Mouse (Mus musculus) right cerebral cortex, postnatal 14 days (tissue): ENCODE results near the gene Mesp1.

Experiments used
- DNase-seq: peaks from one replicate; pipeline ENCODE4 v3.0.0; 2022

The Mesp1 gene

DNA sequence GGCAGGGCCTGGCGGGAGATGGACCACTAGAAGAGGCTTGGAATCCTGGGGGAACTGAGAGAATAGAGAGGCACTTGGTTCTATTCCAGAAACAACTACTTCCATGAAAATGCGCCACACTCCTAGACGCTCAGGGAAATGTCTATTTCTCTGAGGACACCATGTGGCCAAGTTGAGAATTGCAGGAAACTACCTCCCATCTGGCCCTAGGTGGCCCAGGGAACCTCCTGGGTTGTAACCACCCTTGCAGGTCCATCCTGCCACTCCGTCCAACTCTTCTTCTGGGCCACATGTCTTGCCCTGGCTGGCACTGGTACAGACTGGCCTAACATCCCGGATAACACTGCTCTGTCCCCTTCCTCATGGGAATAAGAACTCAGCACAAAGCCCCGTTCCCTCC, 7.3 kb downstream of the Mesp1 start:
- DNase-seq, result peak; percentile 66

DNA sequence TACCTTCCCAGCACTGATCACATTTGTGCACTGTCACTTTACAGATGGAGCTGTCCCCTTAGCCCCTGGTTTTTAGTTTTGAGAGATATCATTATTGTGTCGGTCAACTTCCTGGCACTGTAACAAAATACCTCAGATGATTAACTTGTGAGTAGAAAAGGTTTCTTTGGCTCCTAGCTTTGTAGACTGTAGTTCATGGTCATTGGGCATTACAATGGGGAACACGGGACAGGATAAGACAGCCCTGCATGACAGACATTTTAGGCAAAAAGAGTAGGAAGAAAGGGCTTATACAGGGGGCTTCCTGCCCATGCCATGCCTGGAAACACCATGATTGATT, 11.1 kb downstream of the Mesp1 start:
- no peak for DNase-seq

DNA sequence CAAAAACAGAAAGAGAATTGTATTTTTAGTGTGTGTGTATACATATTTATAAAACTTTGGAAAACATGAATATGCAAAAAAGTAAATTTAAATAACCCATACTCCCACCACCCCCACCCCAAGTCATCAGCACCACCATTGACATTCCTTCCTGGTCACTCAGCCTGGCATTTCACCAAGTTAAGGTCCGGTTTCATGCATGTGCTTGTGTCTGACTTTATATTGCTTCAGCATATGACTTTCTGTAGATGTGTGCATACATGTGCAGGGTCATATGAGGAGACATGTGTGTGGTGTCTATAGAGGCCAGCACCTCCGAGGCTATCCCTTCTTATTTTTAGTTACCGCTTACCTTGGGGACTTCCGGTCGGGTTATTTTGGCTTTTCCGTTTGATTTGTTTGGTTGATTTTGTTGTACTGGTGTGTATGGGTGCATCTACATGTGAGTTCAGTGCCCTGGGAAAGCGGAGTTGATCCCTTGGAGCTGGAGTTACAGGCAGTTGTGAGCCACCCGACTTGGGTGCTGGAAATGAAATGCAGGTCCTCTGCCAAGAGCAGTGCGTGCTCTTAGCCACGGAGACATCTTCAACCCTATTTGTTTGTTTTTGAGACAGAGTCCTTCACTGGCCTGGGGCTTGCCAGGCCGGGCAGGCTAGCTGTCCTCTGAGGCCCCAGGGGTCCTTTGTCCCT, 11.6 kb downstream of the Mesp1 start:
- DNase-seq, result no peak

DNA sequence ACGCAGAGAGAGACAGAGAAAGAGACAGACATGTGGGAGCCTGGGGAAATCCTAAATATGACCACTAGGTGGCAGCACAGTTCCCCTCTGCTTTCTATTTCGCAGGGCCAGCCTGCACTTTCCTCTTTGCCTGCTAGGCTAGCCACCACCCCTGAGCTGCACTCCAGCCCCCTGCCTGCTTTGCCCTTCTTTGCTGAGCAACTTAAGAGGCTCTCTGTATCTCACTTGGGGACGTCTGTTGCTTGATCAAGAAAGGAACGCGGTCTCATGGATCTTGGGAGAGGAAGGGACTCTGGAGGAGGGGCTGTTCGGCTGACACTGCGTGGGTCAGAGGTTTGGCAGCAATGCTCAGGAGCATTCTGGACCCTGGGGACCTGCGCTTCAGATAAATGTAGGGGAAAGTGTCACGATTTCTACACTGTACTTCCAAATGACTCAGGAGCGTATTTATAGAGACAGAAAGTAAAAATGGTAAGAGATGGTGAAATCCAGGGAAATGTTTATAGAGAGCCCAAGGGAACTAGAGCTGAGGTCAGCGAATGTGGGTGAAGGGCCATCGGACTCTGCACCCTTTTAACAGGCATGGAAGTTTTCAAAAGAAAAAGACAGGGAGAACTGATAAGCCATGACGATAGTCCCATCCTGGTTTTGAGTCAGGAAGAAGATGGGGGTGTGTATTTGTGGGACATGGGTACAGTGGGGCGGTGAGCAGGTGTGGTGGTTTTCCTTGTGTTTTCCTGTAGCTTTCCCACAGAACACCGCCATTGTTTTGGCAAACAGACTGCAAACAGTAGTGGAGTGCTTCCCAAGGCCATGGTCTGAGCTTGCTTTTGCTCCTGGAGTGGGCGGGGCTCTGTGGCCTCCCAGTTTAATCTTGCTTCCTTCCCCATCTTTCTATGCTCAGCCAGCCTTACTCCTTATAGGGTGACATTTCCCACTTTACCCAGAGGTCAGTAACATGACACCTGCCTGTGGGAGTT, 12.7 kb downstream of the Mesp1 start:
- peak; percentile 77 for DNase-seq

DNA sequence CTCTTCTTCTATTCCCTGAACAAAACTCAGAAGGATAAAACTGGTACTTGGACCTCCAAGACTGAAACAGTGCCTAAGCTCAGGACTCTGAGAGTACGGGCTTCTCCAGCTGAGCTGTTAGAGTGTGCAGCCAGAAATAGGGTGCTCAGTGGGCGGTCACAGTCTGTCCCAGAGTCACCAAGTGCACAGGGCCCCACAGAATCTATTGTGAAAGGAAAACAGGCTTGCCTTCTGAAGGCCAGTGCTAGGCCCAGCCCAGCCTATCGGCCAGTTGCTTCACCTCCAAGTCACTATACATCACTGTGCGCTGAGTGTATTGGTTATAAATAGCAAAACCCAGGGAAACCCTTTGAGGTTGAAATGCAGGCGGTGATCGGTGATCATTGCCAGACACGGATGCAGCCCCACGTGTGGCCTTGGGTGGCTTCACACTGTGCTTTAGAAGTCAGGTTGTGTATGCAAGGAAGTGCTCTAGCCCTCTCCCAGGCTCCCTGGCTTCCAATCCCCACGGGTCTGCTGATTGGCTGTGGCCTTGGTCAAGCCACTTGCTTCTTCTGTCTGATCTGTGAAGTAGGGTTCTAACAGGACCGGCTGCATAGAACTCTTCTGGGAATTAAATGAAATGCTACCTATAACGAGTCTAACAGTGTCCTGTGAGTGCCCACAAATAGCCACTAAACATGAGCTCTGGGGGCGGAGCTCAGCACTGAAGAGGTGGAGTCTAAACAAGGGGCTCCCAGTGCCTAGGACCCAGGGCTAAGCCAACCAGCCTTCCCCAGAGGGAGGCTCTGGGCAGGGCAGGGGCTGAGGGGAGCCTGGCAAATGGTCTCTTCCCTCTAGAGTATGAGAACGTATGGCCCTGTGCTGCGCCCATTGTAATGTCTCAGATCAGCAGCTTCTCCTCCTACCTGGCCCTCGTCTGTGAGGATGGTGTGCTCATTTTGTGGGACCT, 21.8 kb downstream of the Mesp1 start:
- DNase-seq, result no peak

DNA sequence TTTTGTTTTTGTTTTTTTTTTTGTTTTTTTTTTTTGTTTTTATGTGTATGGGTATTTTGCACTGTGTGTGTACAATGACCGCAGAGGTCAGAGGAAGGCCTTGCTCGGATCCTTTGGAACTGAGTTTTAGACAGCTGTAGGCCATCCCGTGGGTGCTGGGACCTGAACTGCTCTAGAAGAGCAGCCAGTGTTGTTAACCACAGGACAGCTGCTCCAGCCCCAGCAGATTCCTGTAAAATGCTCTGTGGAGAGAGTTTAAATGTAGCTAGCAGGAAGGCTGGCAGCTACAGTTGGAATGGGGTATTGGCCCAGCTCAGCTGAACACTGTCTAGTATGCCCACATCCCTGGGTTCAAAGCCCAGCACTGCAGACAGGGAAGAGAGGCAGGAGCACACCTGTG, 23.9 kb downstream of the Mesp1 start:
- no peak for DNase-seq

DNA sequence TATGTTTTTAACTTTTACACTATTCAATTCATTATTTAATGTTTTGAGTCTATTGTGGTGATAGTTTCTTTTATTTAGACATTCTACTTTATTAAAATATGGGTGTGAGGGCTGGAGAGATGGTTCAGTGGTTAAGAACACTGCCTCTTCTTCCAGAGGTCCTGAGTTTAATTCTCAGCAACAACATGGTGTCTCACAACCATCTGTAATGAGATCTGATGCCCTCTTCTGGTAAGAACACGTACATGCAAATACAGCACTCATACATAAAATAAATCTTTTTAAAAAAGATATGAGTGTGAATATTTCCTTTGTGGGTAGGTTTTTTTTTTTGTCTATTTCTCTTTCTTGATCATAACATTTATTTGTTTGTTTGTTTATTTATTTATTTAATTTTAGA, 27.6 kb downstream of the Mesp1 start:
- DNase-seq, result no peak

DNA sequence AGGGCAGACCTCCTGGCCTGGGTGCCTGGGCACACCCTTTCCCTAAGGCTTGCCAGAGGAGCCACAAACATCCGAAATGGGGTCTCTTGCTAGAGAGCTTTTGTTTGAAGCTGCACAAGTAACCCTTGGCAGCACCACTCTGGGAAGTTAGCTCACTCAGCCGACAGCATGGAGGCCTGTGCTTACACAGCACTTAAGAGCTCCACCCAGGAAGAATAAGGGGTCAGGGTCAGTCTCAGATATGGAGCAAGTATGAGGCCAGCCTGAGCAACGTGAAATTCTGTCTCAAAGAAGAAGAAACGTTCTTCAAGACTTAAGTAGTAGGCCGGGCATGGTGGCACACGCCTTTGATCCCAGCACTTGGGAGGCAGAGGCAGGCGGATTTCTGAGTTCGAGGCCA, 31.5 kb downstream of the Mesp1 start:
- DNase-seq, result no peak

DNA sequence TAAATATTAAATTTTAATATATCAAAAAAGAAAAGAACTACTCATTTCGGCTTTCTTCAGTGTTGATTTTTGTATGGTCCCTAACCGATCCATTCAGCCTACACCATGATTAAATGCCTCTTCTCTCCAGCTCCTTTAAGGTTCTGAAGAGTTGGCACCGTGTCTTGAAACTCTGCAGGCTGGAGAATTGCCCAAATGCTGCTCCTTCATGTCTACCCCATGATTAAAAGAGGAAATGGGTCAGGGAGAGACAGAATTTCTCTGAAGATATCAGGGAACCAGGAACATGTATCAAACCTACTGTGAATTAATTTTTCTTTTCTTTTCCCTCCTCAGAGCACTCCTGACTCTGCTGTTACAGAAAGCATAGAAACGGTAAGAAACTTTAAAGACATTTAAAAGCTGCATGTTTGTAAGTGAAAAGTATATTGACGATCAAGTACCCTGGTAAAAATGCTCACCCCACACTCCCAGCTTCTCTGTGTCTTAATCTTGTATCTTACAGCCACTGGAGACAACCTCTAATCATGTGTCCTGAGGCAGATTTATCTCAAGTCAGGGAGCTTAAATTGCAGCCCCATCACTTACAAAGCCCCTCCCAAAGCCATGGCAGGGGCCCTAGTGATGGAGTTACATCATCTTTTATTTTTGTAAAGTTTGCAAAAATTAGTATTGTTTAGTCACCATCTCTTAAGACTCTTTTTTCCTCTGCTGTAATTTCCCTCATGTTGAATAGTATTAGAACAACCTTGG, 32.3 kb downstream of the Mesp1 start:
- no peak for DNase-seq

DNA sequence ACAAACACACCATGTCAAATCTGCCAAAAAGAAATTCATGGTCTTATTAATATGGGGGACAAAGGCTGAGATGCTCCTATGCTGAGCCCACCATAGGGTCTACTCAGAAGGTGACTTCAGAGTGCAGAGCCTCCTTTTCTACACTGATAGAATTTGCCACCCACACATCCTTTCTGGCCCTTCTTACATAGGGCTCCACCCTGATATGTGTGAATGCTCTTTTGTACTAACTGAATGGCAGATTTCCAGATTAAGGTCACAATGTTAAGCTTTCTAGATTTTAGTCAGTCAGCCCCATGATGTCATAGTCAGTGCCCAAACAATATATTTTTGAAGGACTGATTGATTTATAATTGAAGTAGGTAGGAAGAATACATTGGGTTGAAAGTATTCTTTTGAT, 33.8 kb downstream of the Mesp1 start:
- no peak for DNase-seq

DNA sequence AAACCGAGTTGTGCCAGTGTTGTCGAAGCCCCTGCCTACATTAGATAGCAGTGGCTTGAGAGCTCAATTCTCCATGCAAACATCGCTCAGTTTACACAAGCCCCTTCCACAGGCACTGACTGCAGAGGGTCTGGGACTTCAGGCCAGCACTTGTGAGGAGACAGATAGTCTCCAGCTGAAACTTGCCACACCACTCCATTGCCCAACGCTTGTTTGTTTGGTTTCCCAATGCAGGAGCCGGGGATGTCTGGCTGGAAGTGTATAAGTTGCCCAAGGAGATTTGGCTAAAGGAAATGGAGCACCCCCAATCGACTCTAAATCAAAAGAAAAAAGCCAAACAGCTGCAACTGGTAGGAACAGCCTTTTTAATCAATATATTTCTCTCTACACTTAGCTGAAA, 35.4 kb downstream of the Mesp1 start:
- DNase-seq, result no peak

DNA sequence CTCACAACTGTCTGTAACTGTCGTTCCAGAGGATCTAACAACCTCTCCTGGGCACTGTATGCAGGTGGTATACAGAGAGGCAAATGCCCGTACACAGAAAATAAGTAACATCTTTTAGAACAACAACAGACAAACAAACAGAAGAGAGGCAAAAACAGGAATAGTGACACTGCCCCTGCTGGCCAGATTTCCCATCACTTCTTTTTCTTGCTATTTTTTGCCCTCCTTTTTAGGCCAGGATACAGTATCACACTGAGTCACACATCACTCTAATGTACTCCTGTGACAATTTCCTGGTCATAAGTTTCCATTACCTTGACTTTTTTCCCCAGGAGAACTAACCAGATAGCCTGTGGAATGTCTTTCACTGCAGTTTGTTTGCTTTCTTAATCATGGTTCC, 37.3 kb downstream of the Mesp1 start:
- no peak for DNase-seq

DNA sequence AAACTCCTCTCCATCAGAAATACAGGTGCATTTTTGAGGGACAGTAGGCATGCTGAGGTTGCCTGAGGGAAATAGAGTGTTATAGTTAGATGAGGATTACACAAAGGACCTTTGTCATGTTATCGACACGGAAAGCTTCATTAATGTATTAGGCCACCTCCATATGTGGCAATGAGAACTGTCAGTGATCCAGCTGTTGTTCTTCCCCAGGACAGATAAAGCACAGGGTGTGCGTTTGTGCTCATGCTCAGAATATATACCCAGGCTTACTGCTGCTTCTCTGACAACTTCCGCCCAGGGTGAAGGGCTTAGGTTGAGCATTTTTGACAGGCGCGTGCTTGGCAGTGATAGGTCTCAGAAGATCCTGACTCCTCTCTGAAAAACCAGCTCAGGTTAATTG, 44.1 kb downstream of the Mesp1 start:
- DNase-seq, result no peak

DNA sequence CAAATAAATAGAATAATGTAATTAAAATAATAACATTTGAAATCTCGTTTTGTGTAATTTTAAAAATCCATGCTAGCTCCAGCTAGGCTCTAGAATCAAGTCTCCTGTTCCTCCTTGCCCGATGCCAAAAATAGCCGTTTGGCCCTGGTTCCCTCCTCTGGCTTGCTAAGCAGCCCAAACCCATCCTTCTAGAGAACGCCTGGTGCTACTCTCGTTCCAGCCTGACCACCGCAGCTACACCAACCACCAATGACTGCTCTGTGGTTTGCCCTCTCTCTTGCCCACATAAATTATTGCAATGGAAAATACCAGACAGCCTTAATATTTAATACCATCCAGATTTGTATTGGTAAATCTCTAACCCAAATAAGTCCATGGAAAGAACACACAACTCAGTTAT, 45.9 kb downstream of the Mesp1 start:
- DNase-seq, result no peak

DNA sequence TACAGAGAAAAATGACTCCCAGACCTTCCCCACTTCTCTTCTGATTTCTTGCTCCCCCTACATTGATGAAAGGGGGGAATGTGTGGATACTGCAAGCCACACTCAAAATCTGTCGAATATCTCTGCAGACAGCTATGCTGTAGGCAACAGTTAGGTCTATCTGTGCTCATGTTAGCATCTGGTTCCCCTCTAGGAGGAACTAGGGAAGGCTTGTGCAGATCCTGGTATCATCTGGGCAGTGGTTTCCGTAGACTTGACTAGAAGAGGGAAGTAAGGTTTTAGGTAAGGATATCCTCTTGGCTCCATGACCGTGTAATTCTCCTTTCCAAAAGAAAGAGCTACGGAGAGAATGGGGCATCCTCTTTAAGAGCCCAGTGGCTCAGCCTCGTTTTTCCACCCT, 49.0 kb downstream of the Mesp1 start:
- no peak for DNase-seq

DNA sequence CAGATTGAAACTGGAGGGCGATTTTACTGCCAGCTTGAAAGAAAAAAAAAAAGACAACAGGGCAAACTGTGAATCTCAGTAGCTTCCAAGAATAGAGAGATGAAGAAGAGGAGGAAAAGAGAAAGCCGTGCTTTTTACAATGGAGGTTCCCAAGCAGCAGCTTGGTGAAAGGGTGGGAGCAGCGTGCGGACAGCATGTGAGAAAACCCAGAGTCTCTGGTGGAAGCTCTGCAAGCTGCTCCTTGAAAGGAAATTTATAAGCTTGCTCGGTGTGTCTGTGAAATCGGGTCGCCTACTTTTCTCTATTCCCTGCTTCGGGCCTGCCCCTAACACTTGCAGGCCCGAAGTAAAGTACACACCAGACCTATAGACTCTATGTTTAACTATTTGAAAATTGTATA, 49.5 kb downstream of the Mesp1 start:
- no peak for DNase-seq

DNA sequence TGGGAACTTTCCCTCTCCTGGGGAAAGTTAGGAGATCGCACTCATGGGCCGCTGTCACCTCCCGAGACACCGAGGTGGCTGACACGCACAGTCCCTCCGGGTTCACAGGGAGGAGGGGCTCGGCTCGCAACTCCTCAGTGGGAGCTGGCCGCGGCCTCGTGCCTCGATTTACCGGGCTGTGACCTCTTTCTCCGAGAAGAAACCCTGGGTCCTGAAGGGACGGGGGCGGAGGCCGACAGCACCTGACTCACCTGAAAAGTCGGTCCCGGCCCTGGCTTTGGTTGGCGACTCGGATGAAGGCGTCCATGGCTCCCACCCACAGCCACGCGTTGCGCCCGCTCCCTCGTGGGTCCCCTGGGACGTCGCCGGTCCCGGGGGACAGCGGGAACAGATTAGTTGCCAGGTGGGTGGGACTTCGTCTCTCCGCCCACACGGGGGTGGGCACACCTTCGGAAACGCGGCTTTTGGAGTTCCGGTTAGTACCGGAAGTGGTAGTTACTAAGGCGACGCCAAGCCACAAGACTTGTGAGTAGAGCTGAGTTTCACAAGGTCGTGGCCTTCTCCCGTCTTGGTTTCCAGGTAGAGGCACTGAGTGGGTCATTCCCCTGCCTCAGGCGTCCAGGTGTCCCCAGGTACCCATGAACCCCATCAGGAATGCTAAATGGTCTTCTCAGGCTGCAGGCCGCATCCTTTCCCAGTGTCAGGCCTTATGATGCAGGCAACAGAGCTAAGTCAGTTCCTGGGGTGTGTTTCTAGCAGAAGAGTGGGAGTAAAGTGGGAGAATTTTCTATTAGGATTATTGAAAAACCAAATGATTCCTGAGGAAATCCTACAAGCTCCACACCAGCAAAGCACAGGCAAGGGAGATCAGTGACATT, 50.7 kb downstream of the Mesp1 start, which contains the start of the genes Pex11a and Wdr93:
Pex11a (minus strand) TSS at position 473 of the 878 bp plus-strand sequence.
Wdr93 (plus strand) TSS at position 505 of the 878 bp plus-strand sequence.
- DNase-seq, result peak; percentile 66

DNA sequence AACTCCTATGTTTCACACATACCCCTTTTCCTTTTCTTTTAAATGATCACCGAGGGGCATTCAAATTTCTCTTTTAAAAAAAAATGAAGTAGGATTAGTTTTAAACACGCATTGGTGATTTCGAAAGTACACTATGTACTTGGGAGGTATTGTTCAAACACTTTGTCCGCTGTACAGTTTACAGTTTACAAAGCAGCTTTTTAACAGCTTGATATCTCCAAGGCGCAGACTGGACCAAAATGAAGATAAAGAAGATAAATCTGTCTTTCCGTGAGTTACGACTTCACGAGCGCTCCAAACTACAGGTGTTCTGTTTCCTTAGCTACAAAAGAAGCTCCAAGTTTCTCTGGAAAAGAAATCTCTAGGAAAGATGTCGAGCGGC, 51.3 kb downstream of the Mesp1 start:
- no peak for DNase-seq
